Mouse (Mus musculus): ENCODE measurements around the gene Chil3.

- TF ChIP-seq CTCF (IDR thresholded peaks at IDR 0.05; ENCODE audit: borderline replicate concordance, insufficient read depth, low read length) (no peak), POLR2A (IDR thresholded peaks at IDR 0.05; ENCODE audit: low read depth, low read length) (no peak)
Measured at GRCm38 (mm10) chr3:106187991-106188390, 20.6 kb upstream of the Chil3 start.
